Mouse (Mus musculus) right cerebral cortex, postnatal 10 days (tissue): ENCODE results near the gene Gm37240.
A peak's percentile ranks its signal among the peaks of the same experiment; 100 is the strongest.

ENCODE experiments used
- DNase-seq, 2 experiments: peaks; one replicate each; pipeline ENCODE4 v3.0.0; 2021; ENCODE audit warnings: low spot score in 2 of 2

Gm37240 gene

DNA sequence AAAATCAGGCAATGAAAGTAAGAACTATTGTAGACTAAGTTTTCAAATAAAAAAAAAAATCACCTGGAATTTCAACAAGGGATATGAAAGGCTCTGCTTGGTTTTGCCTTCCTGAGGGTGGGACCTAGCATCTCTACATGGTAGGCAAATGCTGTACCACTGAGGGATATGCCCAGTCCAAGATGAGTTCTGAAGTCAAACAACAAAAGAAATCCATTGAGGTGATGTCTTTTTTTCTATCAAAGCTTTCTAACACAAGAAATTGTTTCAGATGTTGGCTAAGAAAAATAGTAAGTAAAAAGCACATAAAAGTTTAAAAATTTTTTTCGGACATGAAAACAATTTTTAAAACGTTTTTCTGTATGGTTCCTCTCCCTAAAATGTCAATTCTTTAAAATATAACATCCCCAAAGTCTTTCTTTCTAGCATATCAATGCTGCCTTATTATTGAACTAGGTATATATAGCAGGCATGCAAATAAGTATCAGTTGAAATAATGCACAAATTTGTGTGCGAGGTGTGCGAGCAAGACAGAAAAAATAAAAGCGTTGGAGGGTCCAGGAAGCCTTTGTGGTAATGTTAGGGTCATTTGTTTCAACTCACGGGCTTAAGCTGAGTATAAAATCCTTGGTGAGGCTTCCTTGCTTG lies 314.0 kb downstream of the Gm37240 start:
- DNase-seq, result peak in 1 of 2 experiments; percentile 20

DNA sequence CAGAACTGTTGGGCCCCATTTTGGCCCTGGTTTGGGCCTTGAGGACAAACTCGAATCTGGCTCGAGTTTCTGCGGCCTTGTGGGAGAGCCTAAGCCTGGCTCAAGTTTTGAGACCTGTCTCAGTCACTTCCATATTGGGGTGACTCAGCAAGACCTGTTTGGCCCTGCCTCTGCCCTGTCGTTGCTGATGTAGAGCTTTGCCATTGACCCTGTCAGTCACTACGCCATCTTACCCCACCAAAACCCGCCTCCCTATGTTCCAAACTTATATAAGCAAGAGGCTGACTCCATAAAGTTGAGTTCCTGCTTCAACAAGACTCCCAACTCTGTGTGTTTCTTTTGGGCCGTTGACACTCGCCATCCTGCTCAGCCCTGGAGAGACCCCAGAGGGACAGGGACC lies 314.8 kb downstream of the Gm37240 start:
- peak in 1 of 2 experiments; percentile 36 for DNase-seq

DNA sequence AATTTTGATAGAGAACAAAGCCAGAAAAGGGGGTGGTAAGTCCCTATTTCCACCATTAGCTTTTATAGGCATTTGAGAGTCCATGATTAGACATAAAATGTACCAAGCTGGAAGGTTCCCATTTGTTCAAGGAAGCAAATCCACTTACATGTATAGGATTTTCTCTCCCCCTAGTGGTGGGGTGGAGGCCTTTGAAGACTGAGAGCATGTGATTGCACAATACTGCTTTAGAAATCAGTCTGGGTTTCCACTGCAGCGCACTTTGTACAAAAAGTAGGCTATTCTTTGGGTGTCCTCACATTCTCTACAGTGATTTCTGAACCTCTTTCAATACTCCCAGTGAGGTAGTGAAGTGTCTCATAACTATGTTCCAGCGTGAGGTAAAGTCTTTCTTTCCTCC lies 316.0 kb downstream of the Gm37240 start:
- DNase-seq, result peak; percentile 72 to 77

DNA sequence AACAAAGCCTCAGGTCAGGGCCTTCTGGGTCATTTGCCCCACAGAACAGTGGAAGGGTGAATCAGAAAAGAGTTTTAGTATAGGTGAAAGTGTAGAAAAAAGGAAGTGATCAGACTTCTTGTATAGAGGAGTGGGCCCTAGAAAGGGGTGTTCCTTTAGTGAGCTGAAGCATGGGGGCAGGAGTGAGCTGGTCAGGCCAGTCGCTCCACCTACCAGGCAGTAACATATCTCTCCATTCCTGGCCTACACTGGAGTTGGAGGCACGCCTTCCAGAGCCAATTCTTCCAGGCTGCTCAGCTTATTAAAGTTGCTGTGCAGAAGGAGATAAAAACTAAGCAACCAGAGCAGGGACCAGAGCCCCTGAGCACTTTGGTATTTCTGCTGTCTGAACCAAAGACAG lies 322.7 kb downstream of the Gm37240 start:
- no peak for DNase-seq

DNA sequence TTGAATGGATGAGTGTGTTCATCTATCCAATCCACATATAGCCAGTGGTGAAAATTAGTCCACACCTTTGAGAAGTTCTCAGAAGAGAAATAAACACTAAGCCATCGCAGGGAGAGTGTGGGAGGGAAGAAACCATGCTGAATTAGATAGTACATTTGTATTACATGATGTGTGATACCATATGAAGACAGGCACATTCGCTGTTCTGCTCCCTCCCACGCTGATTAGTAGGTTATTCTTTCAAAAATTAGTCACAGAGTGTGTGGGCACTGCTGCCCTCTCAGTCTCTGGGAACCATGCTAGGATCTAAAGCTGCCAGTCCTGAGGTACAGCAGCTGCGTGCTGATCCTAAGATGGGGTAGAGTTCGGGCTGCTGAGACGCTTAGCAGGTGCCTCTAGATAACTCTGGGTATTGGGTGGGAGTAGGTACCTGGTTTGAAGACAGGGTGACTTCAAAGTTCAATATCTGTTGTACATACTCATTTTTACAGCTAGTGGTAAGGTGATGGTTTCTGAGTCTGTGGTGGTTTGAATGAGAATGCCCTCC lies 333.5 kb downstream of the Gm37240 start:
- DNase-seq, result no peak

GRCm38 (mm10) chr3:85551352-85551751 lies 336.0 kb downstream of the Gm37240 start:
- DNase-seq, result peak; percentile 66 to 79

DNA sequence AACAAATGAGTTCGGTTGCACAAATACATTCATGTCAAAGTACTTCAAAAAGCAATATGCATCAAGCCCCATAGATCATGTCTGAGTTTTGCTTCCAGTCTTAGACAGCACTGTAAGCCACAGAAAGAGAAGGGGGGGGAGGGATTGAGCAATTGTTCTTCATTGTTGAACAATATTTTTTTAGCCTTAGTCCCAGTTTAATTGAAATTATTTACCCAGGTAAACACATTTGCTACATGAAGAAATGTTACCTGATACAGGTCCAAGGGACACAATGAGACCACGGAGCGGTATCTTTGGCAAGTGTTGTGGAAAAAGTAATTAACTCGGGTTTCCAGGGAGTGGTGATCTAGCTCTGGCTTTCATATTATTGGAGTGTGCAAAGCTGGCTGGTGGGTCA lies 337.0 kb downstream of the Gm37240 start:
- DNase-seq, result no peak

DNA sequence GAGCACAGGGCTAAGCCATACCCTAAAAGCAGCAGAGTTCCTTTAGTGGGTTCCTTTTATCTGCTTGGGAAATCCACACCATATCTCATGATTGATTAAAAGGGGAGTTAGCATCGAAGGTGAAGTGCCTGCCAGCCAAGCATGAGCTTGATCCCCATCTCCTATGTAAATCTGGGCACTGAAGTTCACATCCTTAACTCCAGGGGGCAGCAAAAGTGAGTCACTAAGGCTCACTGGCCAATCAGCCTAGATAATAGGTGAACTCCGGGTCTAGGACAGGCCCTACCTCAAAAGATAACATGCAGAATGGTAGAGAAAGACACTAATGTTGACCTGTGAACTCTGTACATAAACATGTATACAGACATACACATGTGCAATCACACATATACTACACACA lies 343.7 kb downstream of the Gm37240 start:
- DNase-seq, result no peak

GRCm38 (mm10) chr3:85542765-85543164 lies 344.6 kb downstream of the Gm37240 start:
- DNase-seq, result no peak

- no peak for DNase-seq
Observed at GRCm38 (mm10) chr3:85535621-85536520, 351.4 kb downstream of the Gm37240 start.

GRCm38 (mm10) chr3:85535042-85535441 lies 352.3 kb downstream of the Gm37240 start:
- DNase-seq, result no peak

DNA sequence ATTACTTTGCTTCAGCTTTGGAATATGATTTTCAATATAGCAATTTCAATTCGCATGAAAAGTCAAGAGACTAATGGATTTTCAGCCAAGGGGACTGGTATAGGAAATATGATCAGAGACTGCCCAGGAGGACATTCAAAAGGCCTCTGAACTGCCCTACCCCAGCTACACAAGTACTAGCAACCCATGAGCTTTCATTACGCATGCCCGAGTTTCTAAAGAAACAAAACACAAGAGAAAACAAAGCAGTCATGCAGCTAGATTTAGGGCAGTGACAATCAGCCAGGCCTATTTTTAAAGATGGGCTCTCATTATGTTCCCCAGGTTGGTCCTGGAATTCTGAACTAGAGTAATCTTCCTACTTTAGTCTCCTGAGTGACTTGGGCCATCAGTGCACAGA lies 354.9 kb downstream of the Gm37240 start:
- DNase-seq, result no peak

DNA sequence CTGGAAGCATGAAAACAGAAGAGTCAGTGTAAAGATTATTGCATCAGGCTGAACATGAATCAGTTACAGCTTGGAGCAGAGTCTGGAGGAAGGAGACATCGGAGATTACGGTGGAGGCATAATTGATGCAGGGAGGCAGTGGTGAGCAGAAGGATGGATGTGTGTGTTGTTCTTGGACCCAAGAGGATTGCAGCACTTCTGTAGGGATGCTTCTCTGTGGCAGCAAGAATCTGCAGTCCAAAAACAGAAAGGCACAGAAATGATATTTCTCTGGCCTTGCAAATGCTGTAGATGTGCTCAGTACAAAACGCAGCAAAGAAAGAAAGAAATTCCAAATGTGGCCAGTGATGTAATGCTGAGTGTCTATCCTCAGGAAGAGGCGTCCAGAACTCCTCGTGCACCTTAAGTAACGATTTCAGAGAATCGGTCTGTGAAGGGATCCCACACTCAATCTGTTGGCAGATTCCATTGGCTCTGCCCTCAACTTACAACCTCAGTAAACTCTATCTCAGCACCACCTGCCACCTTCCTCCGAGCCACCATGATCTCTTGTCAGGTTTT lies 356.6 kb downstream of the Gm37240 start:
- DNase-seq, result peak in 1 of 2 experiments; percentile 63

- DNase-seq, result peak; percentile 67 to 85
Observed at GRCm38 (mm10) chr3:85521311-85521907, 365.9 kb downstream of the Gm37240 start.

DNA sequence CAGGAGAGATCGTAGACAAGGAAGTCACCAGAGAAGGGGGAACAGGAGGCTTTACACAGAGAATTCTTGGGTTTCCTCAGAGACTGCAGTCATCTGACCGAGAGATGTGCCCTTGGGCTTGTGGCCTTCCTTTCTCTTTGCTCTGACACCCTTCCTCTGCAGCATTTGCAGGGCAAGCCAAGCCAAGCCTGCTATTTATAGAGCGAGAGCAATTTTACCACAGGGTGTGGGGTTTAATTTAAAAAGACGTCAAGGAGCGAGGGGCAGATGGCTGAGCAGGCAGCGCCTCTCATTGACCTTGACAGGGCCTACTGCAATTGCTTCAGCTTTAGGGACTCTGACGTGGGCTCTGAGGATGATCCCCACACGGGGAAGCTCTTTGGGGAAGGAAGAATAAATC lies 368.6 kb downstream of the Gm37240 start:
- DNase-seq, result no peak

GRCm38 (mm10) chr3:85518072-85518471 lies 369.2 kb downstream of the Gm37240 start:
- DNase-seq, result no peak

DNA sequence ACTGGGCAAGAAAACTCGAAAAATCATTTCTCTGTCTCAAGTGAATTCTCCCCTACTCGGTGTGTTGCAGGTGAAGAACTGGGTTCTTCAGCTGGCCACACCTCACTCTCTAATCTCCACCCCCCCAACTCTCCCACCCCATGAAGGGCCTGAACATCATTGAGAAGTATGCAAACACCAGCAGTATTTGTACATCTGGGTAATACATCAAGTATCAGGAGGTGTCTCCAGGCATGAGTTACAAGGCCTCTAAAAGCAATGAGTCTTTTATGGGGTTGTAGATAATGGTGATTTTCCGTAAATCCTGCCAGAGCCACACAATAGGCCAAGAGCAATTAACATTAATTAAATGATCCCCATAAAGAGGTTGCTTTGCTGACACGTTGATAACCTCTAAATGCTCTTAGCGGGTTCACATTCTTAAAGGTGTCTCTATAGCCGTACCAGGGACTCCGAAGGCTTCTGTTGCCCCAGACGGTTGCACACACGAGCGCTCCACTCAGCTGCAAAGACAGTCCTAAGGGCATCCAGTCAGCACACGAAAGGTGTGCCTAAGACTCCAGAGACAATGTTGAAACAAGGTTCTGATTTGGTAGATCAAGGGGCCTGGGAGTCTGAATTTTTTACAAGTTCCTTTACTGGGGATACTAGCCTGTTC lies 370.4 kb downstream of the Gm37240 start:
- no peak for DNase-seq

- no peak for DNase-seq
Observed at GRCm38 (mm10) chr3:85514700-85515099, 372.6 kb downstream of the Gm37240 start.

DNA sequence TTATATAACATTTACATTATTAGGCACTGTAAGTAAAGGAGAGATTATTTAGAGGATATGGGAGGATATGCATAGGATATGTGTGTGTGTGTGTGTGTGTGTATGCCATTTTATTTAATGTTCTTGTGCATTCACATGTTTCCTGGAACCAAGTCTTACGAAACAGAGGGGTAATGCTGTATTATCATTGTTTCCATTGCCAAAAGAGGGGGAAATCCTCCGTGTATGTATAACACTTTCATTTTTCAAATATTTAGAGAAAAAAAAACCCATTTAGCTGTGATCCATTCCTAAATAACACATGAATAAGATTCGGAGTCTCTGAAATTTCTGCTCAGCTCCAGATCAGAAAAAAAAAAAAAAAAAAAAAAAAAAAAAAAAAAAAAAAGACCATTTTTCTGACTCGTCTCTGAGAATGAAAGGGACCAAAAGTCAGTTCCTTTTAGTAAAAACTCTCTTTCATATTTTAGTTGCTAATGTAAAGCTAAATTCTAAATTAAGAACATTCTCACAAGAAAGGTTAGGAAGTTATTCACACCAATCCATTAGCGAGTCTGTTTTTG lies 378.5 kb downstream of the Gm37240 start:
- DNase-seq, result no peak

GRCm38 (mm10) chr3:85500096-85500495 lies 387.2 kb downstream of the Gm37240 start:
- no peak for DNase-seq

DNA sequence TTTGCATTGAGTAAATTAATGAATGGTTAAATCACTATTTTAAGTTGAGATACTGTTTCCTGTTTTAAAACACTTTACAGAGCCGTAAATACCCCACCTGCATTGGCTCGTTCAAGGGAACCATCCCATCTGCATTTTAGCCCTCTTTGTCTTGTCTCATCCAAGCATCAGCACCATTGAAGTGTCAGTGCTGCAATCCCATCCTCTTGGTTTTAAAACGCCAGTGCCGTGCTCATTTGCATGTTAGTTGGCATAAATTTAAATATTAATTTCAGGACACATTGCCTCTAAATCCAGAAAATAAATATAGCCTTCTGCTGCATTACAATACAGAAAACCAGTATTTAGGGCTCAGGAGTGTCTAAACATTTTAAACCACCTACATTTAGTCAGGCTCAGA lies 391.2 kb downstream of the Gm37240 start:
- no peak for DNase-seq
